Mouse (Mus musculus) liver, embryonic 13.5 days (tissue): ENCODE measurements around the gene Exo5. TPM values are rescaled to one million over a fixed set of nuclear protein-coding genes. Genes with fewer than 3 reads are reported as not detected.

Source experiments
- ATAC-seq: fragments of 200-750 bp; cut with Nextera tagmentation; 2 replicates; pipeline ENCODE4 v1.8.0; 2017; ENCODE audit warnings: low read depth, mild to moderate bottlenecking, moderate number of reproducible peaks, moderate library complexity
- DNase-seq: peaks from one replicate; pipeline ENCODE4 v3.0.0; 2022
- H3K27ac ChIP-seq: fragments of 300-500 bp; sonication (generic); 2 replicates; pipeline ENCODE4 v1.5.1; 2015; ENCODE audit warnings: moderate library complexity, mild to moderate bottlenecking, inconsistent platforms
- H3K27me3 ChIP-seq: fragments of 300-500 bp; sonication (generic); 2 replicates; pipeline ENCODE4 v1.6.1; 2015; ENCODE audit warnings: mild to moderate bottlenecking, inconsistent platforms
- H3K36me3 ChIP-seq: fragments of 300-500 bp; sonication (generic); 2 replicates; pipeline ENCODE4 v1.6.1; 2015; ENCODE audit warnings: mild to moderate bottlenecking, inconsistent platforms
- H3K4me1 ChIP-seq: fragments of 300-500 bp; sonication (generic); replicated peaks from 2 replicates; pipeline ENCODE4 v1.6.1; 2015; ENCODE audit warnings: inconsistent platforms
- H3K4me2 ChIP-seq: fragments of 300-500 bp; sonication (generic); 2 replicates; pipeline ENCODE4 v1.6.1; 2015; ENCODE audit warnings: inconsistent platforms, mild to moderate bottlenecking, moderate library complexity
- H3K4me3 ChIP-seq: fragments of 300-500 bp; sonication (generic); replicated peaks from 2 replicates; pipeline ENCODE4 v1.5.1; 2015; ENCODE audit warnings: mild to moderate bottlenecking, inconsistent platforms
- H3K9ac ChIP-seq: fragments of 300-500 bp; sonication (generic); 2 replicates; pipeline ENCODE4 v1.6.1; 2015; ENCODE audit warnings: mild to moderate bottlenecking, inconsistent platforms
- H3K9me3 ChIP-seq: fragments of 300-500 bp; sonication (generic); replicated peaks from 2 replicates; pipeline ENCODE4 v1.6.1; 2016; ENCODE audit warnings: inconsistent platforms
- WGBS: fragments of 180-500 bp; shearing (Covaris S2); methylation state at CpG from one replicate; pipeline ENCODE4 v1.1.7; 2015; ENCODE audit not compliant: insufficient replicate concordance; 5-methylcytosine and 5-hydroxymethylcytosine counted together
- microRNA-seq: library from miRNA; unstranded; fragments of <30 nt; microRNA quantifications from one replicate; pipeline ENCODE4, GENCODE M21; 2016
- polyA plus RNA-seq: library from polyadenylated mRNA; unstranded; fragments of >200 nt; fragmentation: Nextera tagmentation; extraction: Ambion mirVana; gene quantifications from 2 replicates; pipeline ENCODE4 v1.2.1, GENCODE M21; 2015

Gene Exo5
- polyA plus RNA-seq, 1 experiment from 2014 or later, result 8.0 TPM

GRCm38 (mm10) chr4:120886811-120887210 is 38.0 kb downstream of the Exo5 start:
- H3K27me3 ChIP-seq, result peaks cover 8% of the 10 kb centered on the region; the same call in 1 of the 2 replicates
- H3K27ac ChIP-seq, result no peak overlapping the region
- ATAC-seq (no peak), DNase-seq (no peak)
- no peak overlapping the region for H3K4me3 ChIP-seq
- 68% methylated on average over 5 of the region's 5 CpGs for WGBS
- H3K9ac ChIP-seq, result no peak overlapping the region
- no peaks in the 10 kb centered on the region for H3K36me3 ChIP-seq
- H3K4me1 ChIP-seq, result peaks cover 6% of the 10 kb centered on the region
- H3K9me3 ChIP-seq, result no peaks in the 10 kb centered on the region
- no peak overlapping the region for H3K4me2 ChIP-seq

DNA sequence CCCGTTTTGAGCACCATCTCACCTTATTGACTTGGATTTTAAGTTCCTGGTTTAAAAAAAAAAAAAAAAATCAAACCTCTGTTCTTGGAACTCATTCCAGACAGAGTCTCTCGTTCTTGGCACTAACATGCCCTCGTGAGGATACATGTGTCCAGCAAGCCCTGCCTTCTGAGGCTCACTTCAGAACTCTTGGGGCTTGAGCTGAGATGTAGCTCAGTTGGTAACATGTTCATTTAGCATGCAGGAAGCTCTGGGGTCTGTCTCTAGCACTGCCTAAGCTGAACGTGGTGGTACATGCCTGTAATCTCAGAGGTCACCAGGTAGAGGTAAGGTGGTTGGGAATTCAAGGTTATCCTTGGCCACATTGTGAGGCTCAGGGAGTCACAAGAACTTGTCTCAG is 38.7 kb downstream of the Exo5 start:
- Histone ChIP-seq H3K9ac (no peak overlapping the region), H3K27ac (no peak overlapping the region), H3K4me2 (no peak overlapping the region), H3K4me3 (no peak overlapping the region), H3K27me3 (peaks cover 8% of the 10 kb centered on the region; the same call in 1 of the 2 replicates), H3K9me3 (no peaks in the 10 kb centered on the region), H3K36me3 (no peaks in the 10 kb centered on the region), H3K4me1 (peaks cover 9% of the 10 kb centered on the region)
- DNase-seq, result no peak
- ATAC-seq, result no peak
- 33% methylated on average over 4 of the region's 4 CpGs for WGBS

DNA sequence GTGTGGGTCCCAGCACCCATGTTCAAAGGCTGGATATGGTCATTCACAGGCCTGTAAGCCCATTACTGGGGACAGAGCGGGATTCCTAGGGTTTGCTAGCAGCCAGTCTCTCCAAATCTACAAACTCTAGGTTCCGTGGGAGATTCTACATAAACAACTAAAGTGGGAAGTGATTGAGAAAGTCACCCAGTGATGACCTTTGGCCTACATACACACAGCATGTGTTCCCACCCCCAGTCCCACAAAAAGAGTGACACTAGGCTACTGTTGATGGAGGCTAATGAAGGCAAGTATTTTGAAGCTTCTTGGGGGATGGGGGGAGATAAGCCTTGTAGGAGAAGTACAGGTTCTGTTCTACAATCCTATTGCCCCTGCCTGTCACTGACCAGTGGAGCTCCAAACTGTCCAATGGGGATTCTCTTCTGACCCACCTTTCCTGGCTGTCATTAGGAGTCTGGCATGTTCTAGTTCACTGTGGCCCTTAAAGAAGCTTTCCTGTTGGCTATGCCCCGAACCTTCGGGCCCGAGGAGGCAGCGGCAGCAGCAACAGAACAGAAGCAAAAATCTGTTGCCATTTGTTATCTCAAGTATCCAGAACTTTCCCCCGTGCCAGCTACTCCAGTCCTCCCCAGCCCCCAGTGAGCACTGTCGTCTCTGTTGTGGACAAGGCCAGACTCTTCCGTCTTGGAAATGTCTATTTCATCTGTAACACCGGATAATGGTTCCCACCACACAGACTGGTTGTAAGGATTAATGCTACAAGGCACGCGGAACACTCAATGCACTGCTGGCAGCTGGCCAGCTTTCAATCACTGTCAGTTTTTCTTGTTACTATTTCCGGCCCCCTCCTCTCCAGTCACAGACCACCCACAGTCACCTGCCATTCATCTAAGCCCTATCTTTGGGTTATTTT is 39.4 kb downstream of the Exo5 start:
- WGBS, result 48% methylated on average over 13 of the region's 13 CpGs
- no peak for DNase-seq

GRCm38 (mm10) chr4:120882002-120882625 is 42.7 kb downstream of the Exo5 start:
- Histone ChIP-seq H3K9me3 (no peaks in the 10 kb centered on the region), H3K4me3 (no peak overlapping the region), H3K36me3 (no peaks in the 10 kb centered on the region), H3K27me3 (peaks cover 8% of the 10 kb centered on the region; the same call in 1 of the 2 replicates), H3K4me2 (no peak overlapping the region), H3K27ac (no peak overlapping the region), H3K4me1 (peaks cover 11% of the 10 kb centered on the region), H3K9ac (no peak overlapping the region)
- 38% methylated on average over 5 of the region's 5 CpGs for WGBS
- ATAC-seq (no peak), DNase-seq (no peak)

More for the DNA sequence above, 39.4 kb downstream of the Exo5 start:
- no peak overlapping the region for H3K4me3 ChIP-seq
- H3K36me3 ChIP-seq, result no peaks in the 10 kb centered on the region
- peaks cover 8% of the 10 kb centered on the region; the same call in 1 of the 2 replicates for H3K27me3 ChIP-seq
- no peaks in the 10 kb centered on the region for H3K9me3 ChIP-seq
- no peak overlapping the region for H3K27ac ChIP-seq
- no peak overlapping the region for H3K4me2 ChIP-seq
- no peak for ATAC-seq
- peaks cover 11% of the 10 kb centered on the region for H3K4me1 ChIP-seq
- H3K9ac ChIP-seq, result no peak overlapping the region

- Histone ChIP-seq H3K4me2 (no peak overlapping the region), H3K4me3 (no peak overlapping the region), H3K27me3 (peaks cover 4% of the 10 kb centered on the region; the same call in 1 of the 2 replicates), H3K27ac (no peak overlapping the region), H3K4me1 (peaks cover 11% of the 10 kb centered on the region), H3K9me3 (no peaks in the 10 kb centered on the region), H3K36me3 (no peaks in the 10 kb centered on the region), H3K9ac (no peak overlapping the region)
- DNase-seq (no peak), ATAC-seq (no peak)
- 28% methylated on average over 6 of the region's 6 CpGs for WGBS
Observed at GRCm38 (mm10) chr4:120880731-120881432, 43.9 kb downstream of the Exo5 start.

DNA sequence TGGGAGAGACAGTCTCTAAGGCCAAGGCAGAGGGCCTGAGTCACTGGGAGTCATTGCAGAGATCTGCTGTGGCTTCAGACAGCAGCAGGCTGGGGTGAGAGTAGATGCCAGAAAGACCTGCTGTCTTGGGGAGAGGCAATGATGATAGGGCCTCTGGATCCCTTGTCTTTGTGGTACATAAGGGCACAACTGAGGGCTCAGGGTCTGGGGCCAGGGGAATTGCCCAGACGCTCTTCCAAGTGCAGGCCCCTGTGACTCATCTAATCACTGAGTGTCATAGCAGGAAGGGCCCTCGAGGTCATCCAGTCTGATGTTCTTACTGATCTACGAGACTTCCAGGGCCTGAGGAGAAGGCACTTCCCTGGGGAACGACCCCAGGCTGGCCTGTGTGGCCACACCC is 45.4 kb downstream of the Exo5 start:
- H3K27ac ChIP-seq, result no peak overlapping the region
- 0 out of 2 replicates have a peak, but pooled peaks cover 5% of the 10 kb centered on the region for H3K4me1 ChIP-seq
- no peaks in the 10 kb centered on the region for H3K36me3 ChIP-seq
- ATAC-seq (no peak), DNase-seq (no peak)
- no peak overlapping the region for H3K9ac ChIP-seq
- H3K27me3 ChIP-seq, result no peaks in the 10 kb centered on the region
- H3K4me3 ChIP-seq, result no peak overlapping the region
- WGBS, result 25% methylated on average over 4 of the region's 4 CpGs
- H3K4me2 ChIP-seq, result no peak overlapping the region
- no peaks in the 10 kb centered on the region for H3K9me3 ChIP-seq

DNA sequence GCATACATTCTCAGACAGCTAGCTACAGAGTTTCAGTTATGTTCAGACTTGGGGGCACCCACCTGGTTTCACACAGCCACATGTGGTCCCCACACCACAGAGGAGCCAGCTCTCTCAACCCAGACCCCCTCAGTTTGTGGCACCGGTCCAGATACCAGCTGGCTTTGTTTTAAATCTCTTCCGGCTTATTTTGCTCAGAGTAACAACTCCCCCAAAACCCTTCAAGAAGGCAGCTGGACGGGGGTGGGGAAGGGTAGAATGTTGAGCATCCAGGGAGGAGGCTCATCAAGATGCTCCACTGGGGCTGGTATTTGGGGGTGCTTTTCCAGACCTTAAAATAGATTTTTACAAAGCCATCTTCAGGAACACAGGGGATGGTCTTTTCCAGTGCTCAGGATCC is 46.1 kb downstream of the Exo5 start:
- Histone ChIP-seq H3K4me1 (0 out of 2 replicates have a peak, but pooled peaks cover 5% of the 10 kb centered on the region), H3K9me3 (no peaks in the 10 kb centered on the region), H3K27me3 (no peaks in the 10 kb centered on the region), H3K36me3 (no peaks in the 10 kb centered on the region), H3K4me3 (no peak overlapping the region), H3K4me2 (no peak overlapping the region), H3K9ac (no peak overlapping the region), H3K27ac (no peak overlapping the region)
- DNase-seq (no peak), ATAC-seq (no peak)
- WGBS, result 63% methylated on average over 3 of the region's 3 CpGs

GRCm38 (mm10) chr4:120875961-120876360 is 48.9 kb downstream of the Exo5 start:
- Histone ChIP-seq H3K36me3 (no peaks in the 10 kb centered on the region), H3K27me3 (0 out of 2 replicates have a peak, but pooled peaks cover 6% of the 10 kb centered on the region), H3K4me3 (no peak overlapping the region), H3K27ac (no peak overlapping the region), H3K9me3 (no peaks in the 10 kb centered on the region), H3K4me1 (0 out of 2 replicates have a peak, but pooled peaks cover under 1% of the 10 kb centered on the region), H3K4me2 (no peak overlapping the region), H3K9ac (no peak overlapping the region)
- 63% methylated on average over 3 of the region's 3 CpGs for WGBS
- DNase-seq (no peak), ATAC-seq (no peak)

Small RNA genes lying within 50 kb of the gene (microRNA-seq; reads per million reads assigned to microRNA genes)
- gene Mir7015, result 1.2 reads per million

Other genes starting within 250 kb of the Exo5 start
- gene Kcnq4, start 176.4 kb downstream of the Exo5 start, polyA plus RNA-seq, result 0.08 and 0.10 TPM in 2 replicates
- gene Nfyc, start 93.4 kb downstream of the Exo5 start, polyA plus RNA-seq, result 54.1 and 60.4 TPM in 2 replicates
- 0.16 and 0.19 TPM in 2 replicates for gene Rims3, start 70.2 kb downstream of the Exo5 start, polyA plus RNA-seq
- 1.8 and 2.0 TPM in 2 replicates for gene Zfp69, start 26.7 kb upstream of the Exo5 start, polyA plus RNA-seq
- 19.8 and 23.7 TPM in 2 replicates for gene Smap2, start 92.2 kb upstream of the Exo5 start, polyA plus RNA-seq
- gene Col9a2, start 114.4 kb upstream of the Exo5 start, polyA plus RNA-seq, result 1.8 and 2.3 TPM in 2 replicates
- 23.4 and 30.2 TPM in 2 replicates for gene Zmpste24, start 173.2 kb upstream of the Exo5 start, polyA plus RNA-seq
- not detected in 2 replicates for gene Tmco2, start 184.2 kb upstream of the Exo5 start, polyA plus RNA-seq